ENCODE assay signal across 7 mouse cellular contexts in genomic region chr17:56148790-56149618, GRCm38 (mm10). TPM values are rescaled to one million over a fixed set of nuclear protein-coding genes. Genes with fewer than 3 reads are reported as not detected.
DNase-seq lines count a peak whose midpoint lies in the region; ATAC-seq lines count a peak whose summit lies in the region.

No protein-coding gene starts in this region.

- DNase-seq in gastrocnemius, postnatal 14 days, result no peak
- DNase-seq in right cerebral cortex, adult 2 months (ENCODE audit: low spot score in 2 of 2), result no peak

- peak overlapping the region; percentile 41 for H3K4me2 ChIP-seq in forebrain, embryonic 15.5 days (replicated peaks)
- peak overlapping the region; percentile 51 for H3K4me2 ChIP-seq in limb, embryonic 13.5 days (replicated peaks)
- H3K4me2 ChIP-seq in stomach, embryonic 14.5 days (replicated peaks; ENCODE audit: low read depth, low read length), result peak overlapping the region; percentile 31

- intact Hi-C loops in gastrocnemius, postnatal 14 days (cut with DNase I; ENCODE audit: low total_unique reads), result no loop called here

- no peaks in the 10 kb centered on the region for H3K9me3 ChIP-seq in megakaryocyte, embryonic 14.5 days
- H3K9me3 ChIP-seq in forebrain, embryonic 15.5 days, result no peaks in the 10 kb centered on the region
- H3K9me3 ChIP-seq in limb, embryonic 13.5 days, result no peaks in the 10 kb centered on the region
- no peaks in the 10 kb centered on the region for H3K9me3 ChIP-seq in stomach, embryonic 14.5 days (ENCODE audit: control insufficient read depth, low read depth, low read length)

- H3K9ac ChIP-seq in forebrain, embryonic 15.5 days (replicated peaks), result peak overlapping the region; percentile 49
- H3K9ac ChIP-seq in limb, embryonic 13.5 days, result peak overlapping the region; percentile 54
- no peak overlapping the region for H3K9ac ChIP-seq in stomach, embryonic 14.5 days (replicated peaks; ENCODE audit: low read depth, low read length)

- peaks cover 70% of the 10 kb centered on the region for H3K4me1 ChIP-seq in megakaryocyte, embryonic 14.5 days
- H3K4me1 ChIP-seq in forebrain, embryonic 15.5 days, result peaks cover 17% of the 10 kb centered on the region
- peaks cover 25% of the 10 kb centered on the region for H3K4me1 ChIP-seq in limb, embryonic 13.5 days
- H3K4me1 ChIP-seq in stomach, embryonic 14.5 days (ENCODE audit: control insufficient read depth, insufficient read depth, low read length), result 0 out of 2 replicates have a peak, but pooled peaks cover 3% of the 10 kb centered on the region

- peaks cover 73% of the 10 kb centered on the region for H3K27me3 ChIP-seq in megakaryocyte, embryonic 14.5 days (replicated peaks)
- peaks cover 37% of the 10 kb centered on the region for H3K27me3 ChIP-seq in forebrain, embryonic 15.5 days
- H3K27me3 ChIP-seq in limb, embryonic 13.5 days, result peaks cover 93% of the 10 kb centered on the region
- peaks cover 19% of the 10 kb centered on the region for H3K27me3 ChIP-seq in stomach, embryonic 14.5 days (ENCODE audit: control insufficient read depth, insufficient read depth, low read length)

- H3K4me3 ChIP-seq in megakaryocyte, embryonic 14.5 days (replicated peaks), result peak overlapping the region; percentile 69
- peak overlapping the region; percentile 25 for H3K4me3 ChIP-seq in forebrain, embryonic 15.5 days
- H3K4me3 ChIP-seq in limb, embryonic 13.5 days, result peak overlapping the region; percentile 28
- peak overlapping the region; percentile 20; the same call in 1 of the 2 replicates for H3K4me3 ChIP-seq in stomach, embryonic 14.5 days (ENCODE audit: low read depth, low read length)

- no peak overlapping the region for H3K27ac ChIP-seq in forebrain, embryonic 15.5 days (replicated peaks)
- no peak overlapping the region for H3K27ac ChIP-seq in limb, embryonic 13.5 days
- no peak overlapping the region for H3K27ac ChIP-seq in stomach, embryonic 14.5 days (ENCODE audit: low read length)

- WGBS in forebrain, embryonic 15.5 days, result under 1% methylated on average over 30 of the region's 30 CpGs
- 3% methylated on average over 30 of the region's 30 CpGs for WGBS in limb, embryonic 13.5 days
- WGBS in stomach, embryonic 14.5 days, result 3% methylated on average over 30 of the region's 30 CpGs

- H3K36me3 ChIP-seq in megakaryocyte, embryonic 14.5 days (replicated peaks; ENCODE audit: low read length), result no peaks in the 10 kb centered on the region
- H3K36me3 ChIP-seq in forebrain, embryonic 15.5 days, result no peaks in the 10 kb centered on the region
- no peaks in the 10 kb centered on the region for H3K36me3 ChIP-seq in limb, embryonic 13.5 days
- no peaks in the 10 kb centered on the region for H3K36me3 ChIP-seq in stomach, embryonic 14.5 days (ENCODE audit: control insufficient read depth, insufficient read depth, low read length)

- no peak for ATAC-seq in megakaryocyte, adult 5-6 weeks (ENCODE audit: poor library complexity, severe bottlenecking)
- ATAC-seq in forebrain, embryonic 15.5 days (replicated peaks), result peak; percentile 29; the same call in 1 of the 2 replicates
- ATAC-seq in limb, embryonic 13.5 days (ENCODE audit: low FRiP score, low read depth), result peak; percentile 26; the same call in 1 of the 2 replicates
- ATAC-seq in stomach, embryonic 14.5 days (ENCODE audit: insufficient number of reproducible peaks, insufficient read depth, low FRiP score, low read depth), result no peak

RNA-seq across cellular contexts. Expression of gene Sema6b, which starts 8.9 kb away (rescaled TPM):
- 19.4 and 37.0 TPM in 2 replicates for polyA plus RNA-seq in megakaryocyte, embryonic 14.5 days (2012; ENCODE audit: insufficient read depth, low replicate concordance)
- 1.5 TPM in 2 replicates for total RNA-seq in megakaryocyte, adult 5-6 weeks (2015)
- 2.0 and 2.7 TPM in 2 replicates for total RNA-seq in megakaryocyte, adult 5-6 weeks (2017)
- 13.6 and 14.2 TPM in 2 replicates for polyA plus RNA-seq in forebrain, embryonic 15.5 days (2015; fragmentation: Nextera tagmentation; extraction: Ambion mirVana)
- 2.5 and 2.6 TPM in 2 replicates for polyA plus RNA-seq in limb, embryonic 13.5 days (2015; fragmentation: Nextera tagmentation; extraction: Ambion mirVana)
- 1.1 and 1.3 TPM in 2 replicates for polyA plus RNA-seq in stomach, embryonic 14.5 days (2014; fragmentation: Nextera tagmentation; extraction: Ambion mirVana)
- 10 to 100 TPM in 1 of 2 experiments, 1 to 10 TPM in 1; 9.8 to 12.1 TPM for total RNA-seq in gastrocnemius, postnatal 14 days (2021)

RNA-seq across cellular contexts. Expression of gene Tnfaip8l1, which starts 13.3 kb away (rescaled TPM):
- 0.94 and 3.0 TPM in 2 replicates for polyA plus RNA-seq in megakaryocyte, embryonic 14.5 days (2012; ENCODE audit: insufficient read depth, low replicate concordance)
- total RNA-seq in megakaryocyte, adult 5-6 weeks (2015), result 4.3 and 4.4 TPM in 2 replicates
- total RNA-seq in megakaryocyte, adult 5-6 weeks (2017), result 3.2 and 4.8 TPM in 2 replicates
- polyA plus RNA-seq in forebrain, embryonic 15.5 days (2015; fragmentation: Nextera tagmentation; extraction: Ambion mirVana), result 9.0 and 10.0 TPM in 2 replicates
- polyA plus RNA-seq in limb, embryonic 13.5 days (2015; fragmentation: Nextera tagmentation; extraction: Ambion mirVana), result 11.3 and 12.0 TPM in 2 replicates
- 13.3 and 13.7 TPM in 2 replicates for polyA plus RNA-seq in stomach, embryonic 14.5 days (2014; fragmentation: Nextera tagmentation; extraction: Ambion mirVana)
- total RNA-seq in gastrocnemius, postnatal 14 days (2021), result 1 to 10 TPM; 3.5 TPM

RNA-seq across cellular contexts. Expression of gene Lrg1, which starts 27.2 kb away (rescaled TPM):
- polyA plus RNA-seq in megakaryocyte, embryonic 14.5 days (2012; ENCODE audit: insufficient read depth, low replicate concordance), result 2.7 TPM in 1 of 2 replicates, not detected in the other
- total RNA-seq in megakaryocyte, adult 5-6 weeks (2015), result 17.6 and 20.1 TPM in 2 replicates
- 23.9 and 33.9 TPM in 2 replicates for total RNA-seq in megakaryocyte, adult 5-6 weeks (2017)
- polyA plus RNA-seq in forebrain, embryonic 15.5 days (2015; fragmentation: Nextera tagmentation; extraction: Ambion mirVana), result 0.13 and 0.19 TPM in 2 replicates
- polyA plus RNA-seq in limb, embryonic 13.5 days (2015; fragmentation: Nextera tagmentation; extraction: Ambion mirVana), result 0.27 and 0.37 TPM in 2 replicates
- polyA plus RNA-seq in stomach, embryonic 14.5 days (2014; fragmentation: Nextera tagmentation; extraction: Ambion mirVana), result 0.18 TPM in 1 of 2 replicates, not detected in the other
- total RNA-seq in gastrocnemius, postnatal 14 days (2021), result 1 to 10 TPM; 2.9 to 5.6 TPM

RNA-seq across cellular contexts. Expression of gene Plin5, which starts 31.6 kb away (rescaled TPM):
- not detected in 2 replicates for polyA plus RNA-seq in megakaryocyte, embryonic 14.5 days (2012; ENCODE audit: insufficient read depth, low replicate concordance)
- 0.18 TPM in 1 of 2 replicates, not detected in the other for total RNA-seq in megakaryocyte, adult 5-6 weeks (2015)
- total RNA-seq in megakaryocyte, adult 5-6 weeks (2017), result 0.45 TPM in 1 of 2 replicates, not detected in the other
- polyA plus RNA-seq in forebrain, embryonic 15.5 days (2015; fragmentation: Nextera tagmentation; extraction: Ambion mirVana), result 0.69 and 0.74 TPM in 2 replicates
- 0.13 TPM in 1 of 2 replicates, not detected in the other for polyA plus RNA-seq in limb, embryonic 13.5 days (2015; fragmentation: Nextera tagmentation; extraction: Ambion mirVana)
- polyA plus RNA-seq in stomach, embryonic 14.5 days (2014; fragmentation: Nextera tagmentation; extraction: Ambion mirVana), result 0.53 and 0.64 TPM in 2 replicates
- total RNA-seq in gastrocnemius, postnatal 14 days (2021), result 10 to 100 TPM; 17.6 to 48.3 TPM

RNA-seq across cellular contexts. Expression of gene Mydgf, which starts 34.7 kb away (rescaled TPM):
- 13.4 and 39.8 TPM in 2 replicates for polyA plus RNA-seq in megakaryocyte, embryonic 14.5 days (2012; ENCODE audit: insufficient read depth, low replicate concordance)
- total RNA-seq in megakaryocyte, adult 5-6 weeks (2015), result 27.0 and 32.5 TPM in 2 replicates
- 25.7 and 29.1 TPM in 2 replicates for total RNA-seq in megakaryocyte, adult 5-6 weeks (2017)
- polyA plus RNA-seq in forebrain, embryonic 15.5 days (2015; fragmentation: Nextera tagmentation; extraction: Ambion mirVana), result 59.7 and 63.2 TPM in 2 replicates
- polyA plus RNA-seq in limb, embryonic 13.5 days (2015; fragmentation: Nextera tagmentation; extraction: Ambion mirVana), result 98.6 and 102 TPM in 2 replicates
- 94.7 and 96.3 TPM in 2 replicates for polyA plus RNA-seq in stomach, embryonic 14.5 days (2014; fragmentation: Nextera tagmentation; extraction: Ambion mirVana)
- 10 to 100 TPM; 23.4 to 26.4 TPM for total RNA-seq in gastrocnemius, postnatal 14 days (2021)

Comparison
In these comparisons a context has a peak if more than half of its experiments do, and no peak if none do; other contexts are left out.
1. ATAC-seq: peak in forebrain, embryonic 15.5 days (single experiment) and limb, embryonic 13.5 days (single experiment); none in megakaryocyte, adult 5-6 weeks (single experiment) and stomach, embryonic 14.5 days (single experiment).
2. Peak in every context shown above with its lines, with median percentiles within 50 percentile points of each other: H3K4me3 ChIP-seq and H3K4me2 ChIP-seq.